Mouse (Mus musculus) embryonic facial prominence, embryonic 11.5 days (tissue): ENCODE results near the gene Tmem202. TPM values are rescaled to one million over a fixed set of nuclear protein-coding genes. Genes with fewer than 3 reads are reported as not detected.

Source experiments
- ATAC-seq: fragments of 200-750 bp; cut with Nextera tagmentation; replicated peaks from 2 replicates; pipeline ENCODE4 v1.8.0; 2017; ENCODE audit warnings: low read depth; ENCODE audit not compliant: insufficient number of reproducible peaks, low FRiP score, low TSS enrichment
- DNase-seq: peaks from one replicate; pipeline ENCODE4 v3.0.0-alpha.2; 2015; ENCODE audit warnings: low spot score
- H3K27ac ChIP-seq: fragments of 300-500 bp; sonication (generic); replicated peaks from 2 replicates; pipeline ENCODE4 v1.5.1; 2014; ENCODE audit warnings: mild to moderate bottlenecking, low read depth, low read length, control low read depth
- H3K27me3 ChIP-seq: fragments of 300-500 bp; sonication (generic); 2 replicates; pipeline ENCODE4 v1.6.1; 2014; ENCODE audit warnings: mild to moderate bottlenecking, low read length, moderate library complexity, mixed read lengths; ENCODE audit not compliant: control insufficient read depth, insufficient read depth
- H3K36me3 ChIP-seq: fragments of 300-500 bp; sonication (generic); replicated peaks from 2 replicates; pipeline ENCODE4 v1.6.1; 2014; ENCODE audit warnings: low read depth, mild to moderate bottlenecking, low read length, moderate library complexity, mixed read lengths; ENCODE audit not compliant: control insufficient read depth, insufficient read depth
- H3K4me1 ChIP-seq: fragments of 300-500 bp; sonication (generic); 2 replicates; pipeline ENCODE4 v1.6.1; 2014; ENCODE audit warnings: low read length, mixed read lengths; ENCODE audit not compliant: control insufficient read depth, insufficient read depth
- H3K4me2 ChIP-seq: fragments of 300-500 bp; sonication (generic); 2 replicates; pipeline ENCODE4 v1.6.1; 2014; ENCODE audit warnings: low read depth, mild to moderate bottlenecking, control low read depth, low read length, moderate library complexity
- H3K4me3 ChIP-seq: fragments of 300-500 bp; sonication (generic); 2 replicates; pipeline ENCODE4 v1.5.1; 2014; ENCODE audit warnings: low read depth, low read length, control low read depth
- H3K9ac ChIP-seq: fragments of 300-500 bp; sonication (generic); replicated peaks from 2 replicates; pipeline ENCODE4 v1.6.1; 2014; ENCODE audit warnings: mild to moderate bottlenecking, control low read depth, low read length
- H3K9me3 ChIP-seq: fragments of 300-500 bp; sonication (generic); replicated peaks from 2 replicates; pipeline ENCODE4 v1.6.1; 2016; ENCODE audit warnings: mild to moderate bottlenecking, low read length, inconsistent platforms, mixed read lengths; ENCODE audit not compliant: control insufficient read depth
- WGBS: fragments of 180-500 bp; shearing (Covaris S2); extraction: QIAGEN DNeasy Blood & Tissue Kit; methylation state at CpG from one replicate; pipeline ENCODE4 v1.1.7; 2014; 5-methylcytosine and 5-hydroxymethylcytosine counted together
- polyA plus RNA-seq: library from polyadenylated mRNA; unstranded; fragments of >200 nt; fragmentation: Nextera tagmentation; extraction: Ambion mirVana; gene quantifications from 2 replicates; pipeline ENCODE4 v1.2.1, GENCODE M21; 2014

The Tmem202 gene
- polyA plus RNA-seq, 1 experiment from 2014 or later, result not detected

GRCm38 (mm10) chr9:59548961-59549487 lies 9.4 kb upstream of the Tmem202 start:
- DNase-seq, result no peak
- H3K9me3 ChIP-seq, result no peaks in the 10 kb centered on the region
- no peaks in the 10 kb centered on the region for H3K4me1 ChIP-seq
- H3K27ac ChIP-seq, result no peak overlapping the region
- no peak overlapping the region for H3K4me2 ChIP-seq
- 48% methylated on average over 2 of the region's 2 CpGs for WGBS
- H3K4me3 ChIP-seq, result no peak overlapping the region
- no peaks in the 10 kb centered on the region for H3K27me3 ChIP-seq
- ATAC-seq, result no peak
- H3K9ac ChIP-seq, result no peak overlapping the region
- no peaks in the 10 kb centered on the region for H3K36me3 ChIP-seq

- no peak for ATAC-seq
- 88% methylated on average over 1 of the region's 1 CpGs for WGBS
Observed at GRCm38 (mm10) chr9:59547869-59548268, 8.2 kb upstream of the Tmem202 start.

GRCm38 (mm10) chr9:59544739-59545138 lies 5.1 kb upstream of the Tmem202 start:
- no peak overlapping the region for H3K27ac ChIP-seq
- no peak overlapping the region for H3K9ac ChIP-seq
- no peak overlapping the region for H3K4me3 ChIP-seq
- DNase-seq (no peak), ATAC-seq (no peak)
- H3K9me3 ChIP-seq, result no peaks in the 10 kb centered on the region
- no peaks in the 10 kb centered on the region for H3K4me1 ChIP-seq
- no peaks in the 10 kb centered on the region for H3K36me3 ChIP-seq
- H3K4me2 ChIP-seq, result no peak overlapping the region
- 82% methylated on average over 5 of the region's 5 CpGs for WGBS
- no peaks in the 10 kb centered on the region for H3K27me3 ChIP-seq

More at GRCm38 (mm10) chr9:59547869-59548268, 8.2 kb upstream of the Tmem202 start:
- H3K27me3 ChIP-seq, result no peaks in the 10 kb centered on the region
- H3K4me2 ChIP-seq, result no peak overlapping the region
- H3K27ac ChIP-seq, result no peak overlapping the region
- H3K4me3 ChIP-seq, result no peak overlapping the region
- H3K9ac ChIP-seq, result no peak overlapping the region
- H3K36me3 ChIP-seq, result no peaks in the 10 kb centered on the region
- H3K9me3 ChIP-seq, result no peaks in the 10 kb centered on the region
- no peaks in the 10 kb centered on the region for H3K4me1 ChIP-seq
- no peak for DNase-seq

DNA sequence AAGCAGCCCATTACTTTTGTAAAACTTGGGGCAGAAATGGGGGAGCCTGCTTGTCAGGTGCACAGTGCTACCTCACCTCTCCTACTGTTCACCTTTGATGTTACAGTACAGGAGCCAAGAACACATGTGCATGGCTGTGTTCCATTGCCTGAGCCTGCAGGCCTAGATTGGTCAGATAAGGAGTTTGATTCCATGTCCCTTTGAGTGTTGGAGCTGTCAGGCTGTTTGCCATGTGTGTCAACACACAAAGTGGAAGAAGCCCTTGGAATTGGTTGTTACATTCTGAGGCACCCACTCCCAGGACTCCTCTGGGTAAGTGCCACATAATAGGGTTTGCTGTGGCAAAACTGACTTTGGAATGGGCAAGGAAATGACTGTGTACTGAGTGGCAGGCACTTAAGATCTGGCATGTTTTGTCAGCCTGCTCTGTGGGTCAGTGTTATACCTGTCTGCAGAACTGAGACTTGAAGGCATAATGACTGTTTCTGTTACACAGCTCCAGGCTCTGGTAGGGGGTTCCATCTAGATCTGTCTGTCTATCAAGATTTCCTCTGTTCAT lies 3.2 kb upstream of the Tmem202 start:
- no peak overlapping the region for H3K4me2 ChIP-seq
- H3K36me3 ChIP-seq, result no peaks in the 10 kb centered on the region
- DNase-seq (no peak), ATAC-seq (no peak)
- H3K9ac ChIP-seq, result no peak overlapping the region
- H3K9me3 ChIP-seq, result no peaks in the 10 kb centered on the region
- H3K4me3 ChIP-seq, result no peak overlapping the region
- H3K4me1 ChIP-seq, result no peaks in the 10 kb centered on the region
- H3K27me3 ChIP-seq, result no peaks in the 10 kb centered on the region
- no peak overlapping the region for H3K27ac ChIP-seq

DNA sequence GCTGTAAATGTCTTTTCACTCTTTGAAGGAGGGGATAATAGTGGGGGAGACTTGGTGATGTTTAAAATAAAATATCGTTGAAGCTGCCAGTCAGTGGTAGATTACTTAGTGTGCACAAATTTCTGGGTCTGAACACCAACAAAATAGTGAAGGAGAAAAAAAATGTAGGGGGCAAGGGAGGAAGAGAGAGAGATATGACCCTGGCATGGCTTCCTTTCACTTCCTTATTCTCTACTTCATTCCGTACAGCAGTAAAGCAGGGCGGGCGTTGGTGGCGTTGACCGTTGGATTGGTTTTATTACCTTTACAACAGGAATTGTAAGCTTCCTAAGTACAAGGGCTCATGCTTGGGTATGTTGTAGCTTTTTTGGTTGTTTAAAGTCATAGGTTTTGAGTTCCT lies 2.0 kb upstream of the Tmem202 start:
- no peaks in the 10 kb centered on the region for H3K36me3 ChIP-seq
- H3K9ac ChIP-seq, result no peak overlapping the region
- no peak overlapping the region for H3K4me3 ChIP-seq
- no peaks in the 10 kb centered on the region for H3K4me1 ChIP-seq
- DNase-seq (no peak), ATAC-seq (no peak)
- no peak overlapping the region for H3K4me2 ChIP-seq
- H3K9me3 ChIP-seq, result no peaks in the 10 kb centered on the region
- no peaks in the 10 kb centered on the region for H3K27me3 ChIP-seq
- H3K27ac ChIP-seq, result no peak overlapping the region
- WGBS, result 97% methylated on average over 6 of the region's 6 CpGs

- WGBS, result 80% methylated on average over 3 of the region's 3 CpGs
- no peaks in the 10 kb centered on the region for H3K27me3 ChIP-seq
- H3K9ac ChIP-seq, result no peak overlapping the region
- no peaks in the 10 kb centered on the region for H3K4me1 ChIP-seq
- H3K9me3 ChIP-seq, result no peaks in the 10 kb centered on the region
- ATAC-seq (no peak), DNase-seq (no peak)
- no peak overlapping the region for H3K4me2 ChIP-seq
- H3K36me3 ChIP-seq, result no peaks in the 10 kb centered on the region
- H3K4me3 ChIP-seq, result no peak overlapping the region
- no peak overlapping the region for H3K27ac ChIP-seq
Observed at GRCm38 (mm10) chr9:59537651-59538050, 2.0 kb downstream of the Tmem202 start.

DNA sequence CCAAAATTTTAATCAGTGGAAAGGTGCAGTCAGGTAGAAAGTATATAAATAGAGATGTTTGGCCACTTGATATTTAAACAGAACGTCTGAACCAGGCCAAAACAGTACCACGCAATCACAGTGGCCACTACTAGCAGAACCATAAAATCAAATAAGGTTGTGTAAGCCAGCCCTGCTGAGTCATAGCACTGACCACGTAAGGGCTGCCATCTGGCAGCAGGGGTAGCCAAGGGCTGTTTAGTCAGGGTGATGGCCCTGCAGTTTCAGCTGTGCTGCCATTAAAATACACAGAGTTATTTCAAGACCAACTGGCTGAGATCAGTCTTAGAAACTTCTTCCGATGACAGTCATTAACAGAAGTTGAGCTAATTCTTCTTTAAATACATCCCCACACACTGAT lies 5.8 kb downstream of the Tmem202 start:
- Histone ChIP-seq H3K4me1 (no peaks in the 10 kb centered on the region), H3K9me3 (no peaks in the 10 kb centered on the region), H3K4me3 (no peak overlapping the region), H3K9ac (no peak overlapping the region), H3K27ac (no peak overlapping the region), H3K4me2 (no peak overlapping the region), H3K27me3 (no peaks in the 10 kb centered on the region), H3K36me3 (no peaks in the 10 kb centered on the region)
- 75% methylated on average over 4 of the region's 4 CpGs for WGBS
- DNase-seq, result no peak
- ATAC-seq, result no peak

DNA sequence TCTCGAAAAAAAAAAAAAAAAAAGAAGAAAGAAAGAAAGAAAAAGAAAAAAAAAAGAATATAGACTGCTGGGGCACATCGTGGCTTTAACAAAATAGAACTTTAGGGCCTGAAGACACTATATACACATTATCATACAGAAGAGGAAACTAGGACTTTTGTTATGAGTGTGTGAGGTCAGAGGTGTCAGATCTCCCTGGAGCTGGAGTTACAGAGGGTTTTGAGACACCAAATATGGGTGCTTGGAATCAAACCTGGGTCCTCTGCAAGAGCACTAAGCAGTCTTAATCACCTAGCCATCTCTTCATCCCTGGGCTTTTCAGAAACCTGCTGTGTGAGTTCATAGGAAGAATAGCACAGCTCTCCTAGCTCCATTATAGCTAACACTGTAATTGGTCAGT lies 6.2 kb downstream of the Tmem202 start:
- H3K4me2 ChIP-seq, result no peak overlapping the region
- no peak overlapping the region for H3K4me3 ChIP-seq
- ATAC-seq (no peak), DNase-seq (no peak)
- no peak overlapping the region for H3K9ac ChIP-seq
- no peaks in the 10 kb centered on the region for H3K4me1 ChIP-seq
- H3K36me3 ChIP-seq, result no peaks in the 10 kb centered on the region
- H3K27me3 ChIP-seq, result no peaks in the 10 kb centered on the region
- 66% methylated on average over 2 of the region's 2 CpGs for WGBS
- H3K27ac ChIP-seq, result no peak overlapping the region
- no peaks in the 10 kb centered on the region for H3K9me3 ChIP-seq
